Mouse (Mus musculus) inflammation-experienced regulatory T-cells, adult 16 weeks (primary cell): ENCODE measurements around the gene Siva1. TPM values are rescaled to one million over a fixed set of nuclear protein-coding genes. Genes with fewer than 3 reads are reported as not detected.

Source experiments
- polyA plus RNA-seq: library from polyadenylated mRNA; unstranded; fragments of 100-300 nt; shearing (Covaris generic); gene quantifications from one replicate; pipeline ENCODE4 v1.2.1, GENCODE M21; 2017

Gene Siva1
- 40.4 TPM for polyA plus RNA-seq

GRCm38 (mm10) chr12:112644180-112644854 lies at the start of gene Siva1:
Gene Siva1 (plus strand): TSS chr12:112644679.

GRCm38 (mm10) chr12:112619686-112620353 lies 24.7 kb upstream of the Siva1 start, which contains the start of gene Adssl1:
Gene Adssl1 (plus strand): TSS chr12:112620045.

GRCm38 (mm10) chr12:112674132-112675011 lies 29.9 kb downstream of the Siva1 start, which contains the start of gene Akt1:
Gene Akt1 (minus strand): TSS chr12:112674884.

GRCm38 (mm10) chr12:112678555-112679026 lies 34.1 kb downstream of the Siva1 start, which contains the start of gene Zbtb42:
Gene Zbtb42 (plus strand): TSS chr12:112678828.

Other genes with a start within 250 kb of the Siva1 start
- gene A530016L24Rik, start 155.2 kb upstream of the Siva1 start, polyA plus RNA-seq: not detected
- gene Tmem179, start 127.9 kb upstream of the Siva1 start, polyA plus RNA-seq: not detected
- 13.5 TPM for gene Inf2, start 55.9 kb upstream of the Siva1 start, polyA plus RNA-seq
- 4.3 TPM for gene Adssl1, start 24.6 kb upstream of the Siva1 start, polyA plus RNA-seq
- 7.2 TPM for gene Akt1, start 30.2 kb downstream of the Siva1 start, polyA plus RNA-seq
- 2.2 TPM for gene Zbtb42, start 34.1 kb downstream of the Siva1 start, polyA plus RNA-seq
- gene Cep170b, start 75.8 kb downstream of the Siva1 start, polyA plus RNA-seq: 2.9 TPM
- gene Pld4, start 116.0 kb downstream of the Siva1 start, polyA plus RNA-seq: 4.9 TPM
- not detected for gene Ahnak2, start 158.0 kb downstream of the Siva1 start, polyA plus RNA-seq
- 0.40 TPM for gene Clba1, start 164.3 kb downstream of the Siva1 start, polyA plus RNA-seq
- gene Cdca4, start 184.7 kb downstream of the Siva1 start, polyA plus RNA-seq: 92.9 TPM
- gene Gpr132, start 223.5 kb downstream of the Siva1 start, polyA plus RNA-seq: 32.8 TPM